Comparison of ENCODE assay signal across 7 mouse cellular contexts in genomic region chr9:40376139-40376541, GRCm38 (mm10).
DNase-seq lines count a peak whose midpoint lies in the region; ATAC-seq and TF ChIP-seq lines count a peak whose summit lies in the region.

No protein-coding gene starts in this region.

- no peaks in the 10 kb centered on the region for H3K36me3 ChIP-seq in liver, embryonic 15.5 days (replicated peaks)

- H3K4me3 ChIP-seq in layer of hippocampus, adult 2 months: peak overlapping the region; percentile 80
- peak overlapping the region; percentile 12; the same call in 1 of the 2 replicates for H3K4me3 ChIP-seq in liver, embryonic 15.5 days (replicated peaks)

- DNase-seq in adrenal gland, postnatal 14 days: peak; percentile 68
- DNase-seq in cerebellum, postnatal 14 days: peak; percentile 81 to 82
- DNase-seq in heart, postnatal 4 days: peak; percentile 14
- DNase-seq in layer of hippocampus, adult 2 months (ENCODE audit: low spot score in 2 of 2): peak; percentile 75 to 85
- peak; percentile 86 for DNase-seq in retina, postnatal 1 day
- DNase-seq in spleen, postnatal 10 days (ENCODE audit: low spot score in 2 of 2): no peak

- no peak; the same call in 1 of the 2 replicates for ATAC-seq in liver, embryonic 15.5 days (ENCODE audit: insufficient read depth)

- H3K9me3 ChIP-seq in liver, embryonic 15.5 days (replicated peaks): no peaks in the 10 kb centered on the region

- H3K9ac ChIP-seq in liver, embryonic 15.5 days: no peak overlapping the region

- no peaks in the 10 kb centered on the region for H3K27me3 ChIP-seq in liver, embryonic 15.5 days

- peak overlapping the region; percentile 44 for H3K4me2 ChIP-seq in liver, embryonic 15.5 days

- H3K27ac ChIP-seq in layer of hippocampus, adult 2 months: peak overlapping the region; percentile 93
- H3K27ac ChIP-seq in liver, embryonic 15.5 days (replicated peaks): no peak overlapping the region

- 29% methylated on average over 11 of the region's 11 CpGs for WGBS in liver, embryonic 15.5 days (ENCODE audit: insufficient replicate concordance)

- no peaks in the 10 kb centered on the region for H3K4me1 ChIP-seq in liver, embryonic 15.5 days (replicated peaks)

- TF ChIP-seq CTCF in layer of hippocampus, adult 2 months (conservative IDR thresholded peaks at IDR 0.05): peak; percentile 72

Comparison
In these comparisons a context has a peak if more than half of its experiments do, and no peak if none do; other contexts are left out.
1. DNase-seq: peak in adrenal gland, postnatal 14 days (single experiment), cerebellum, postnatal 14 days (2 of 2), heart, postnatal 4 days (single experiment), layer of hippocampus, adult 2 months (2 of 2) and retina, postnatal 1 day (single experiment); none in spleen, postnatal 10 days (0 of 2).